Mouse (Mus musculus) olfactory bulb, adult 2 months (tissue): Measurements from ENCODE around the gene Dppa5a. TPM values are rescaled to one million over a fixed set of nuclear protein-coding genes. Genes with fewer than 3 reads are reported as not detected.
"Not testable (repeated sequence)": the region's sequence is repeated elsewhere in the genome, so short reads cannot be mapped to it uniquely, and the experiment has no call there.

Source experiments
- H3K27ac ChIP-seq: fragments of 200-500 bp; 2 replicates; pipeline ENCODE4 v1.5.1; 2012; ENCODE audit warnings: low read depth, low read length; ENCODE audit not compliant: insufficient read depth
- H3K4me1 ChIP-seq: fragments of 200-500 bp; 2 replicates; pipeline ENCODE4 v1.6.1; 2012; ENCODE audit warnings: low read length; ENCODE audit not compliant: control insufficient read depth, insufficient read depth
- H3K4me3 ChIP-seq: fragments of 200-500 bp; 2 replicates; pipeline ENCODE4 v1.5.1; 2012; ENCODE audit warnings: mild to moderate bottlenecking, low read depth, low read length, moderate library complexity; ENCODE audit not compliant: insufficient read depth
- CTCF ChIP-seq: fragments of 200-500 bp; IDR thresholded peaks from 2 replicates; pipeline ENCODE4 v1.5.1; 2012; ENCODE audit warnings: low read depth, mild to moderate bottlenecking, low read length, moderate library complexity; ENCODE audit not compliant: insufficient read depth
- POLR2A ChIP-seq: fragments of 200-500 bp; IDR thresholded peaks from 2 replicates; pipeline ENCODE4 v1.6.1; 2012; ENCODE audit warnings: mild to moderate bottlenecking, low read depth, low read length, moderate library complexity; ENCODE audit not compliant: insufficient read depth
- WGBS: fragments of 180-500 bp; shearing (Covaris S2); methylation state at CpG from one replicate; pipeline ENCODE4 v1.1.7; 2018; 5-methylcytosine and 5-hydroxymethylcytosine counted together
- polyA plus RNA-seq: library from polyadenylated mRNA; stranded (reverse); fragments of >200 nt; gene quantifications from 2 replicates; pipeline ENCODE4 v1.2.4, GENCODE M21; 2012; ENCODE audit warnings: low replicate concordance; ENCODE audit not compliant: missing spikeins, insufficient read depth, insufficient read length

Dppa5a gene
- polyA plus RNA-seq, 1 experiment, result not detected

GRCm38 (mm10) chr9:78355611-78356010 lies 12.4 kb downstream of the Dppa5a start, which contains the start of gene Gsta2:
Gene Gsta2, minus strand, starts transcription at chr9:78355788.
- H3K4me1 ChIP-seq, result no peaks in the 10 kb centered on the region
- no peak within 1 kb of the TSS for H3K4me3 ChIP-seq
- H3K27ac ChIP-seq, result no peak within 1 kb of the TSS
- WGBS, result 94% methylated on average over 8 of the region's 8 CpGs
- TF ChIP-seq POLR2A (no peak), CTCF (no peak)

- H3K27ac ChIP-seq, result no peak overlapping the region
- TF ChIP-seq CTCF (no peak), POLR2A (no peak)
- no peak overlapping the region for H3K4me3 ChIP-seq
- WGBS, result 79% methylated on average over 11 of the region's 11 CpGs
- H3K4me1 ChIP-seq, result no peaks in the 10 kb centered on the region
Measured at GRCm38 (mm10) chr9:78354665-78355578, 13.1 kb downstream of the Dppa5a start.

GRCm38 (mm10) chr9:78351504-78352220 lies 16.3 kb downstream of the Dppa5a start:
- TF ChIP-seq POLR2A (no peak), CTCF (no peak)
- Histone ChIP-seq H3K4me3 (no peak overlapping the region), H3K27ac (no peak overlapping the region), H3K4me1 (no peaks in the 10 kb centered on the region)
- WGBS, result 89% methylated on average over 6 of the region's 6 CpGs

DNA sequence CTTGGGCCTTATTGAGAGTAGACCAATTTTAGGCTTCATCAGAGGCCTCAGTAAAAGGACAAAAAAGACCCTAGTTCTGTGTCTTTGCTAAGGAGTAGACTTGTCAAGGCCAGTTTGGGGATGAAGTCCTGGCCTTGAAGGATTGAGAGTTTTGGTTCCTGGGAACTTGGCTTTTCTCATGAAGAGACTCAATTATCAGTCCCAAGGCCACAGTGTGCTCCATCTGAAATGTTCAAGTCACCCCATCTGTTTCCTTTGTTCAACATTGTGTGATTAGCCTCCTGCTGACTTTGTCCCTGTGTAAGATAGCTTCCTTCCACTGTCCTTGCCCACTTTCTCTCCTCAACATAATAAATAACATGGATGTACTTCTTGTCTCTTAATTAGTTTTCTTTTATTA lies 18.0 kb downstream of the Dppa5a start:
- H3K4me3 ChIP-seq, H3K27ac ChIP-seq, H3K4me1 ChIP-seq: not testable (repeated sequence)

- not testable (repeated sequence) for H3K4me3 ChIP-seq, H3K4me1 ChIP-seq, H3K27ac ChIP-seq
- WGBS, result 83% methylated on average over 3 of the region's 3 CpGs
Measured at GRCm38 (mm10) chr9:78349141-78349540, 18.8 kb downstream of the Dppa5a start.

DNA sequence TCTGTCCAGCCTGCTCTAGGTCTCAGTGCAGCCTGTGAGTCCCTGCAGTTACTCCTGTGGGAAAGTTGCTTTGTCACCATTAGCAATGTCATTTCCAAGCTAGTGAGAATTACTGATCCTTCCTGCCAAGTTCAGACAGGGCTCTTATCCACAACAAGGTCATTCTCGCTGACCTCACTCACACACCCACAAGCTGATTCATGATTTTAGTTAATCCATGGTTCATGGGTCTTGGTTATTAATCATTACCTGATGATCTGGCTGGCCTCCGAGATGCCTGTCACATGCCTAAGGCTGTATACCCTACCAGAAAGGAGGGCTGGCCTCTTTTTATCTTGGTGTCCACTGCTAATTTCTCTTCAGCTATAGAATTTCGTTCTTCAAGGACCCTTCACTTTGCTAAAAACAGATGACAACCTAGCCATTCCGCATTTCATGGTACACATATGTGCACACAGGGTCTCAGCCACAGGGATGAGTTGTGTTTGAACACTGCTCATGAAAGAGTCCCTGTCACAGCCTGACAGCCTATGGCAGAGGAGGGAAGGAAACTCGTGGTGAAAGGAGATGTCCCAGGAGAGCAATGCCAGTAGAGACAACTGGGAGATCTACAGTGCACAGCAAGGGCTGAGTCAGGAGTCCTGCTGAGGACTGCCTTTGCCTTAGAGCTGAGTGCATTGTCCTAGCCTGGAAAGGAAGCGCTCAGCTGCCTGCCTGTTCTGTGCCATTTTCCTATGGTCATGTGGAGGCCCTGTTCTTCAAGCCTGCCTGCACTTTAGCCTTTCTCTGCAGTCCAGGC lies 19.6 kb downstream of the Dppa5a start:
- WGBS, result 72% methylated on average over 6 of the region's 6 CpGs
- not testable (repeated sequence) for H3K4me3 ChIP-seq, H3K27ac ChIP-seq, H3K4me1 ChIP-seq

DNA sequence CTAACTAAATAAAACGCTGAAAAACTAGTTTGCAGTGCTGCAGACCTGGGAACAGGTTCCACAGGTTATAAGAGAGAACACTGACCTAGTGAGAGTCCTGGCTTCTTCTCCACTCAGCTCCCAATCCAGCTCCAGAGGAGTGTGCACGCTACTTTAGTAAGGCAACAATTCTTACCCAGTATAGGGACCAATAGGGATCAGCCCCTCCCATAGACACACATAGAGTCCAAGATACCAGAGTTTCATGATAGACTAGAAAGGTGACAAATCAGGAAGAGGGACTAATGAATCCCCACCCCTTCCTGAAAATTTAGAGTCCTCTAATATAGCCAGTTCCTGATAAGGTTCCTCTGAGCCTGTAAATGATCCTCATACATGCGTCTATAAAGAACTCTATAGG lies 21.0 kb downstream of the Dppa5a start:
- Histone ChIP-seq H3K27ac (no peak overlapping the region), H3K4me3 (no peak overlapping the region), H3K4me1 (no peaks in the 10 kb centered on the region)
- TF ChIP-seq POLR2A (no peak), CTCF (no peak)
- 65% methylated on average over 3 of the region's 3 CpGs for WGBS

GRCm38 (mm10) chr9:78345235-78345634 lies 22.7 kb downstream of the Dppa5a start:
- 60% methylated on average over 4 of the region's 4 CpGs for WGBS
- H3K4me3 ChIP-seq, H3K4me1 ChIP-seq, H3K27ac ChIP-seq: not testable (repeated sequence)

- not testable (repeated sequence) for H3K27ac ChIP-seq, H3K4me3 ChIP-seq, H3K4me1 ChIP-seq
- WGBS, result 90% methylated on average over 9 of the region's 9 CpGs
Measured at GRCm38 (mm10) chr9:78343055-78343454, 24.9 kb downstream of the Dppa5a start.

GRCm38 (mm10) chr9:78342494-78342893 lies 25.5 kb downstream of the Dppa5a start:
- not testable (repeated sequence) for H3K27ac ChIP-seq, H3K4me1 ChIP-seq, H3K4me3 ChIP-seq
- WGBS, result 95% methylated on average over 4 of the region's 4 CpGs
